Mouse (Mus musculus): ENCODE data around the gene Rhd.

GRCm38 (mm10) chr4:134868065-134868464 lies 3.7 kb downstream of the Rhd start:
- no peak for TF ChIP-seq POLR2AphosphoS2 (IDR thresholded peaks at IDR 0.05; ENCODE audit: low read depth, low read length)
- no peak for TF ChIP-seq HCFC1 (IDR thresholded peaks at IDR 0.05; ENCODE audit: low read depth, low read length)
- no peak for TF ChIP-seq CTCF (conservative IDR thresholded peaks at IDR 0.05 in 1 of 2, IDR thresholded peaks at IDR 0.05 in 1 of 2; ENCODE audit: low read depth in 2 of 2, low read length in 2 of 2)
- TF ChIP-seq JUND (conservative IDR thresholded peaks at IDR 0.05; ENCODE audit: low read depth, low read length), result no peak
- no peak for TF ChIP-seq EP300 (IDR thresholded peaks at IDR 0.05; ENCODE audit: low read length)
- no peak for TF ChIP-seq POLR2A (IDR thresholded peaks at IDR 0.05; ENCODE audit: low read depth, low read length)
- TF ChIP-seq MYC (IDR thresholded peaks at IDR 0.05; ENCODE audit: low read depth, low read length), result no peak
- TF ChIP-seq MXI1 (IDR thresholded peaks at IDR 0.05; ENCODE audit: low read depth, low read length), result no peak
- no peak for TF ChIP-seq GABPA (IDR thresholded peaks at IDR 0.05; ENCODE audit: insufficient replicate concordance, low read depth, low read length)
- no peak for TF ChIP-seq MAX (IDR thresholded peaks at IDR 0.05; ENCODE audit: low read length)
- no peak for TF ChIP-seq USF2 (conservative IDR thresholded peaks at IDR 0.05; ENCODE audit: low read depth, low read length)

All from CH12.LX (cell line).